Mouse (Mus musculus) gastrocnemius, adult 8-10 months (tissue): Measurements from ENCODE around the gene Bcr. TPM values are rescaled to one million over a fixed set of nuclear protein-coding genes. Genes with fewer than 3 reads are reported as not detected.
"Not testable (repeated sequence)": the region's sequence is repeated elsewhere in the genome, so short reads cannot be mapped to it uniquely, and the experiment has no call there.

Experiments
- DNase-seq, 2 experiments: peaks; one replicate each; pipeline ENCODE4 v3.0.0; 2022; ENCODE audit warnings: low spot score in 2 of 2
- total RNA-seq, 4 experiments: library from RNA; stranded (reverse); gene quantifications; 2 replicates each; pipeline ENCODE4 v1.2.4; 2022

Bcr gene
- total RNA-seq: 1 to 10 TPM; 3.5 to 5.5 (median 4.7) TPM

DNA sequence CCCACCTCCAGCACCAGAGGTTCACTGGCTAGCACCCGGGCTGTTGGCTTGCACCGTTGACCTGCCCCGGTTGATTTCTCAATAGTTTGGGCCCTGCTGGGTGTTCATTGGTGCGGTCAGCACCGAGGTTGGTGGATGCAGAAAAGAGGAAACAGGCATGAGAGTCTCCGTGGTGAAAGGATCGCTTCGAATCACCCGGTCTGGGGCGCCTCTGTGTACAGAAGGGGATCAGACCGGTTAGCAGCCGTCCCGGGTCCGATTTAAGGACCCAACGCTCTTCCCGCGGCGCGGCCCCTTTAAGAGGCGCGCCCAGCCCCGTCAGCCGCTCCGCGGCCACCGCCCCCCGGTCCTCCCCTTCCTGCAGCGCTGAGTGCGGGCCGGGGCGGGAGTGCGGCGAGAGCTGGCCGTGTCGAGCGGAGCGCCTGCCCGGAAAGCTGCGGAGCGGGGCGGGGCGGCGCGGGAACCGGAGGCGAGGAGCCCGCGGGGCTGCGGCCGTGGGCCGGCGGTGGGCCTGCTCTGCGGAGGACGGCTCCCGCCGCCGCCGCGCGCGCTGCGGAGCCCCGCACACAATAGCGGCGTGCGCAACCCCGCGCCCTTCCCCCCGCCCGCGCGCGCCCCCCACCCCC, at the start of gene Bcr:
Bcr (plus strand) TSS at position 376 of the 626 bp plus-strand sequence.
- DNase-seq: peak; percentile 28 to 55

DNA sequence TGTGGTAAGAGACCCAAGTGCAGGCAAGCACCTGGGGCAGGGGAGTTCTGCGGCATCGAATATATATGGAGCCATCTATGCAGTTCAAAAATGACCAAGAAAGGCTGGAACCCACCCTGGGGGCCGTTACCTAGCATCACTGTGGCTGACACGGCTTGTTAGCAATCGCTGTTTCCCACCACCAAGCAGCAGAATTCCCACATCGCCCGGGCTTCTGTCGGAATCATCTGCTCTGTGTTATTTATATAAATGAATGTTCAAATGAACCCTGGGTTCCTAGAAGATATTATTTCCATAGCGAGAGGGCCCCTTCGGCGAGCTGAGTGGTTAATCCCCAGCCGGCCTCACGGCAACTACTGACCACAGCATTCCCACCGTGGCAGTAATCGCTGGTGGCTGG, 49.7 kb upstream of the Bcr start:
- DNase-seq: no peak

DNA sequence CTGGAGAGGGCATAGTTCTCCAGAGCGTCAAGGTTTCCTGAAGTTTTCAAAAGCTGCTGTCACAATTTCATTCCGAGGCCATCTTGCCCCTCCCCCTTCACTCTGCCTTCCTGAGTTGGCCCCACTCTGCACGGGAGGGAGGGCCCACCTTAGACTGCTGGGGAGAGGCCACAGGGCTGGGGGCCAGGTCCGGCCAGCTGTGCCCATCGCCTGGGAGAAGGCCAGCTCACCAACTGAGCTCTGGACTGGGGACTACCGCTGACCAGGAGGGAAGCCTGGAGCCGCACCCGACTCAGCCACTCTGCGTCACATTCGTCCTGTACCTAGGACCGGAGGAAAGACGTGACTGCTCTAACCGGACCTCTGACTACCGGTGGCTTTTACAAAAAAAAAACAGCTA, 44.9 kb upstream of the Bcr start:
- DNase-seq: no peak

- no peak for DNase-seq
Measured at GRCm38 (mm10) chr10:75016481-75016880, 43.9 kb upstream of the Bcr start.

GRCm38 (mm10) chr10:75020271-75020670, 40.1 kb upstream of the Bcr start:
- DNase-seq: no peak

GRCm38 (mm10) chr10:75021138-75021537, 39.3 kb upstream of the Bcr start:
- DNase-seq: peak; percentile 39 to 45

DNA sequence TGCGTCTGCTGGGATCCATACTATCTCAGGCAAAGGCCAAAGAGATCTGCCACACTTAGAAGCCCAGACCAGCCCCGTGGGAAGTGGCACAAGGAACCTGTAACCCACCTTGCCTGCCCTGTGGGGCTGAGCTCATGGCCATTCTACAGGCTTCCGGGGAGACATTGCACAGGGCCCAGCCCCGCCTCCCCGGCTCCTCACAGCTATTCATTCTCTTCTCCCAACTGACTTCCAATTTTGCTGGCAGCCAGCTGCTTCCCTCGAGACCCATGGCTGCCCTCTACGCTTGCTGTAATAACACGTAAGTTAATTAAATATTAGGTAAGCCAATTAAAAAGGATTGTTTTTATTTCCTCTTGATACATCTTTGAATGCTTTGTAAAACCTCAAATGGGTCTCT, 33.9 kb upstream of the Bcr start:
- no peak for DNase-seq

DNA sequence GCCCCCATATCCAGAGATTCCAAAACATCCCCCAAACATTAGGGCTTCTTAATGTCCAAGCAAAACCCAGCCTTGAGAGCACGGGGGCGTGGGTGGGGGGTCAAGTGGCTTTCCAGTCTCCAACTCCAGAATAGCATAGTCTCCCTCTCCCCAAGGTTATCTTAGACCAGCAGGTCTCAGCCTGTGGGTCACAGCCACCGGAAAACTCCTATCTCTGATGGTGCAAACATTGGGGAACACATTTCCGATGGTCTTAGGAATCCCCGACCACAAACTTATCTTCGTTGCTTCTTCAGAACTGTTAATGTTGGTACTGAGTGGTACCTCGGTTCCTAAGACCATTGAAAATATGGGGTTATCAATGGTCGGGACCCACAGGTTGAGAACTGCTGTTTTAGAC, 31.6 kb upstream of the Bcr start:
- DNase-seq: no peak

DNA sequence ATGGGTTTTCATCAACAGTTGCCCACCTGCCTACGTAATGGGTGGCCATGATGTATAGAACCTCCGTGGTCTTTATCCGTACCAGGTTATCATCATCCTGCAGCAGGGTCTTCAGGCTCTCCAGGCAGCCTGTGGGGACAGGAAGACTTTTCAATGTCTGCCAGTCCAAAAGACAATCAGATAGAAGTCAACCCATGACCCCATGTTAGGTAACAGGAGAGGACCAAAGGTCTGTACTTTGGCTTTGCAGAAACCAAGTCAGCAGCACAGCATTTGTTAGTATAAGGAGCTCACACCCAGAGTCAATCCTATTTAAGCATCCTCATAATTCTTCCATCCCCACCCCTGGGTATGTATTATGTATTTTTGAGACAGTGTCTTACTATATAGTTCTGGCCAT, 30.7 kb upstream of the Bcr start:
- DNase-seq: no peak

DNA sequence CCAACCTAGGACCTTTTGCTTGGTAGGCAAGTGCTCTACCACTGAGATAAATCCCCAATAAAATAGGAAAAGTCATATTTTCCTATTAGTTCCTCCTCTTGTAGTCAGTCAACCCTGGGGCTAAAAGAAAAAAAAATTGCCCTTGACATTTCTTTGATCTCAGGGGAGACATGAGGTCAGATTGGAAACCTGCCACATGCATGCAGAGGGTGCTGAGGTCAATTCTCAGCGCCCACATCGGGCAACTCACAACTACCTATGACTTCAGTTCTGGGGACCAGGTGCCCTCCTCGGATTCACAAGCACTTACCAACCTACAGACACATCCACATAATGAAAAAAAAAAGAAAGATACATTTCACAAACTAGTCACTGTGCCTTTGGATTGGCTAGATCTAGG, 30.2 kb upstream of the Bcr start:
- DNase-seq: no peak

DNA sequence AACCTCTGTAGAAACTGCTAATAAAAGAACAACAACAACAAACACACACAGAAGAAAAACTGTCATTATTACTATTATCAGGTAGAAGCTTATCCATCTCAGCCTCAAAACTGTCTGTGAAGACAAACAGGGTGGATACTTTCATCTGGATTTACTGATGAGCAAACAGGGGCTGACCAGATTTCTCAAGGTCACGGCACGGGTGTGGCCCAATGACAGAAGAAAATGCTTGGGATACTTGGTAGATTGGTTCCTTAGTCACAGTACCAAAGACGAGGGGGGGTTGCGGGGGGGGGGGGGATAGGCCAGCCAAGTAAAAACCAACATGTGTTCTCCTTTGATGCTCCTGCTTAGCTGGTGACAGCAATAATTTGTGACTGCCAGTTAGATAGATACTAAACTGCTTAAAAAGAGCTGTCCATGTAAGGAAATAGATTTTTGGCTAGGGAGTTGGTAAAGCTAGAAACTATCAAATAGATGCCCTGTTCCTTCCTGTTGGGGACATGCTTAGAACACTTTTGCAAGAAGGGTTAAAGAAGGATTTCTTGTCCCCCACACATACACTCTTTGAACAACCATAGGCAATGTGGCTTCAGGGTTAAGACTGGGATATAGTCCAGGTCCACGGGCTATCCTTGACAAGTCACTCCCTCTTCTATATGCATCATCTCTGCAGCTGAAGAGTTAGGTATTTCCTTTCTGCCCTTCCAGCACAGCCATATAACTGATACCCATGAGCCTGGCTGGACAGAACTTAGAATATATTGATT, 28.9 kb upstream of the Bcr start:
- no peak for DNase-seq

GRCm38 (mm10) chr10:75032395-75032794, 28.0 kb upstream of the Bcr start, which contains the start of gene Rsph14:
TSS of gene Rsph14 (minus strand) at chr10:75032586.
- peak; percentile 37 to 74 for DNase-seq

DNA sequence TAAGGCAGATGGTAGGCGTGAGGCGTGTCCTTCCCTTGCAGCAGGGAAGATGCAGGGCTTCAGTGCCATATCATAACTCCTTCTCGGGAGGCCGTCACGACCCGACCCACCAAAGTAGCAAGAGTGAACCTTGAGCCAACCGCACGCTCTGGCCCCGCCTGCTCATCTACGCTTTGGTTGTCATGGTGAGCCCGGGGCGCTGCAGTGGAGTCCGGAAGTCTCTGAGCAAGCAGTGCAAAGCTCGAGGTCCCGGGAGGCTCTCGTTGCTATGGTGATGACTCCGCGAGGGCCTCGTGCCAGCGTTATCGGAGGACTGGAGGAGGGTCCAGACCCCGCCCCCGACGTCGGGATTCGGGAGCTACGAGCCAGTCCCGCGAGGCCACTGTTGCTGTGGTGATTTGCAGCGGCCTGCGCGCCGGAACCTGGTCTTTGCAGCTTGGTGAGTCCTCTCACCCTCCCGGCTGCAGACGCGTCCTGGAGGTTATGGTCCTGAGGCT, 23.5 kb upstream of the Bcr start, which contains the start of gene Rab36:
Rab36 (plus strand) TSS at position 176 of the 497 bp plus-strand sequence.
- peak; percentile 89 to 91 for DNase-seq

- not testable (repeated sequence) for DNase-seq
Measured at GRCm38 (mm10) chr10:75042060-75042459, 18.3 kb upstream of the Bcr start.

- no peak for DNase-seq
Measured at GRCm38 (mm10) chr10:75044459-75044858, 15.9 kb upstream of the Bcr start.

DNA sequence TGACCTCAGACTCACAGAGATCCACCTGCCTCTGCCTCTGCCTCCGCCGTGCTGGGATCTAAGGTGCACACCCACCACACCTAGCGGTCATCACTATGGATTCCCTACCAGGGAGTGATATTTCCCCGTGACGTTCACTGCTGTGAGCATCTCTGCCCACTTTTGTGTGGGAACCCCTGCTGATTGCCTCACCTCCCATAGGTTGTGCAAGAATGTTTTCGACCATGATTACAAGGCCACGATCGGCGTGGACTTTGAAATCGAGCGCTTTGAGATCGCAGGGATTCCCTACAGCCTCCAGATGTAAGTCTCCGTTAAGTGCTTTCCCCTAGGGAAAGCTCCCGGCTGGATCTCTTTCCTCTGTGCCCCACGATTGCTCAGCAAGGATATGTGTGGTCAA, 14.6 kb upstream of the Bcr start:
- DNase-seq: no peak

DNA sequence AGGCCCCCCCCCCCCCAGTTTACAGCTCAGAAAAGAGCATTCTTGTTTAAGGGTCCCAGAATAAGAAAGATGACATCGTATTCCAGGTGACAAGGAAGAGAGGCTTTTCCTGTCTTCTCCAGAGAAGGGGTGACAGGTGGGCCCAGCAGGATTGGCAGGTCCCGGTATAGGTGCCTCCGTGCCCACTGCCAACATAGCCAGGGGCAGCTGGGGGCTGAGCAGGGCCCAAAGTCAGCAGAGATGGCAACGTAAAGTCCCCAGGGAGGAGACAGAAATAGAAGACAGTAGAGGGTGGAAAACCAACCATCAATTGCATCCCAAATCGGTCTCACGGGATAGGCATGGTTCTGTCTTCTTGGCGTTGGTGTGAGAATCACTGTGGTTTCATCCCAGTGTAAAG, 11.7 kb upstream of the Bcr start:
- DNase-seq: no peak

DNA sequence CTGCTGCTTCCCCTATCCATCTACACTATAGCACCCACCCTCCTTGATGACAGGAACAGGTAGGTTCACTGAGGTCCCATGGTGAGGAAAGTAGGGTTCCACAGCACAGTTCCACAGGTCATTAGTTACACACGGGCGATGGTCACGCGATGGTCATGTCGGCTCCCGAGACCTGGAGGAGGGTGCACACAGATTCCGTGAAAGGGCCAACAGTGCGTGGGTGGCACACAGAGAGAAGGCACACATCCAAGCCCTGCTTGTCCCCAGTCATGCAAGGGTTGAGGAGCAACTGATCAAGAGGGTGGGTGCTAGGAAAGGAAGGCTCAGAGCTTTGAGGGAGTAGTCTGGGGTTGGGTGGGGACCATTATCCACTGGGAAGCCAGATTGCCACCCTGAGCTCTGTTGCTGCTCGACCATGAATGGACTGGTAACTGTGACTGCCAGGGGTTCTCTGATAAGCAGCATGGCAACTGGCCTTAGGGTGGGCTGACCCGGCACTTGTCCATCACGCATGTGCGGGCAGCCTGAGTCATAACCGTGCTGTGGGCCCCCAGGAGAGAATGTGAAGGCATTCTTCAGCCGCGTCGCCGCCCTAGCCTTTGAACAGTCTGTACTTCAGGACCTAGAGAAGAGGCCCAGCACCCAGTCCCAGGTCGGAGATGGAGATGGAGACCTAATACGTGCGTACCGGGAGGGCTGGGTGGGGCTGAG, 8.9 kb upstream of the Bcr start:
- no peak for DNase-seq

DNA sequence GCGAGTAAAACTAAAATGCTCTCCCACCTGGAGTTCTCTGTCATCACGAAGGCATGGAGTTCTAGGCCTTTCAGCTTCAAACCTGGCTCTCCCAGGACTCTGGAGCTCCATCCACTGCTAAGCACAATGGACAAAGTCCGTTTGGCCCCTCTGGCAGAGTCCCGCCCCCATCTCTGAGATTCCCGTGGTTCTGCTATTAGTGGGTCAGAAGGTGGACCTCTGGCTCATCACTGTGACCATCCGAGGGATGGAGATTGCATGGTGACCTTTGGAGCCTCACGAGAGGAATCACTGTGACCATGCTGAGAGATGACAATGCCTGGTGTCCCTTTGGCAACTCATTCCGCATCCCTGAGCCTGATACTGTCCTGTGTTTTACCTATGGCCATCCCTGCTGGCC, 7.5 kb upstream of the Bcr start:
- no peak for DNase-seq

DNA sequence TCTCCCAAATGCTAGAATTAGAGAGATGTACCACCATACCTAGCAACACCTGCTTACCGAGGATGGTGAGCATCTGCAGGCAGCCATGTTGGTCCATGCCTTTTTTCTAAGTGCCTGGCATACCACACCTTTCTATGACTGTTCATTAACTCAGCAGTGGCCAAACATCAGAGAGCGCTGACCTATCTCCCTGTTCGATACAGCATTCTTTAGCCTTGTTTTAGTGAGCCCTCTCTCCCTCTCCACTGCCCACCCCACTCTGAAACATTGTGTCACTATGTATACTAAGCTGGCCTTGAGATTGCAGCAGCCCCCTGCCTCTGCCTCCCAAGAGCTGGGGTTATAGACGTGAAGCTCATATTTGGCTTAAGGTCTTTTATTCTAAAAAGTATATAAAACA, 6.7 kb upstream of the Bcr start:
- no peak for DNase-seq

GRCm38 (mm10) chr10:75054125-75054524, 6.3 kb upstream of the Bcr start:
- no peak for DNase-seq

DNA sequence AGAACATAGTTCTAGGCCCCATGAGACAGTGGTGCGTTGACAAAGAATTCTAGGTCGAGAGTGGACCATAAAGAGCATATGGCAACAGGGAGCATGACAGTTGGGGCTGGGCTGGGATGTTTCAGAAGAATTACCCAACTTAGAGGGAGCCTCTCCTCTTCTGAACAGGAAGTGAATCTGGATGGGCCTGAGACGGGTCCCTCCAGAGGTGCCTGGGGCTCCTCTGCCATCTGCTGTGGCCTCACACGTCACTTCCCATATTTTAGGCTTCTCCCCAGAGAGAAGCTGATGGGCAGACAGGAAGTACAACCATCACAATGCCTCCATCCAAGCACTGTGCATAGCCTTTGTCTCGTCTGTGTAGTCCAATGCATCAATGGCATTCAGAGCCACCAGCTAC, 4.7 kb upstream of the Bcr start:
- DNase-seq: no peak
